Mouse (Mus musculus) liver, embryonic 14.5 days (tissue): ENCODE results near the gene Ktn1. TPM values are rescaled to one million over a fixed set of nuclear protein-coding genes. Genes with fewer than 3 reads are reported as not detected.

Experiments used
- ATAC-seq: fragments of 200-750 bp; cut with Nextera tagmentation; 2 replicates; pipeline ENCODE4 v1.8.0; 2017; ENCODE audit warnings: moderate number of reproducible peaks, mild to moderate bottlenecking, moderate library complexity; ENCODE audit not compliant: insufficient read depth
- DNase-seq, 3 experiments: peaks; one replicate each; pipeline ENCODE4 v3.0.0-alpha.2; 2012 to 2013; ENCODE audit warnings: low read depth in 3 of 3, low spot score in 3 of 3
- H3K27ac ChIP-seq: fragments of 300-500 bp; sonication (generic); 2 replicates; pipeline ENCODE4 v1.5.1; 2014; ENCODE audit warnings: moderate library complexity, mild to moderate bottlenecking, control low read depth, inconsistent platforms
- H3K27me3 ChIP-seq: fragments of 300-500 bp; sonication (generic); 2 replicates; pipeline ENCODE4 v1.6.1; 2014; ENCODE audit warnings: mild to moderate bottlenecking, low read length, moderate library complexity; ENCODE audit not compliant: control insufficient read depth, insufficient read depth
- H3K36me3 ChIP-seq: fragments of 300-500 bp; sonication (generic); replicated peaks from 2 replicates; pipeline ENCODE4 v1.6.1; 2014; ENCODE audit warnings: low read depth; ENCODE audit not compliant: control insufficient read depth, insufficient read depth
- H3K4me1 ChIP-seq, 2 experiments: fragments of 200-500 bp in 1 of 2; fragments of 300-500 bp in 1 of 2; sonication (generic) in 1 of 2; replicated peaks; 2 replicates each; pipeline ENCODE4 v1.6.1; 2012 to 2014; ENCODE audit warnings: antibody characterized with exemption in 1 of 2, inconsistent platforms in 1 of 2, low read length in 1 of 2; ENCODE audit not compliant: control insufficient read depth in 2 of 2, insufficient read depth in 2 of 2
- H3K4me2 ChIP-seq: fragments of 300-500 bp; sonication (generic); 2 replicates; pipeline ENCODE4 v1.6.1; 2014; ENCODE audit warnings: low read depth, mild to moderate bottlenecking, control low read depth, moderate library complexity
- H3K4me3 ChIP-seq, 2 experiments: fragments of 200-500 bp in 1 of 2; fragments of 300-500 bp in 1 of 2; sonication (generic) in 1 of 2; 2 replicates each; pipeline ENCODE4 v1.5.1; 2012 to 2014; ENCODE audit warnings: low read depth in 2 of 2, low read length in 2 of 2, mild to moderate bottlenecking in 2 of 2, control low read depth in 1 of 2, inconsistent platforms in 1 of 2, moderate library complexity in 1 of 2; ENCODE audit not compliant: insufficient read depth in 1 of 2
- H3K9ac ChIP-seq: fragments of 300-500 bp; sonication (generic); replicated peaks from 2 replicates; pipeline ENCODE4 v1.6.1; 2014; ENCODE audit warnings: mild to moderate bottlenecking, control low read depth, moderate library complexity
- H3K9me3 ChIP-seq: fragments of 300-500 bp; sonication (generic); 2 replicates; pipeline ENCODE4 v1.6.1; 2016; ENCODE audit warnings: low read length, mixed read lengths; ENCODE audit not compliant: control insufficient read depth
- CTCF ChIP-seq: IDR thresholded peaks from 2 replicates; pipeline ENCODE4 v1.5.1; 2016; ENCODE audit warnings: antibody characterized with exemption, low read depth, control low read depth
- EP300 ChIP-seq: IDR thresholded peaks from 2 replicates; pipeline ENCODE4 v1.6.1; 2016; ENCODE audit warnings: antibody characterized with exemption, low read depth
- WGBS: fragments of 180-500 bp; shearing (Covaris S2); extraction: QIAGEN DNeasy Blood & Tissue Kit; methylation state at CpG from one replicate; pipeline ENCODE4 v1.1.7; 2014; ENCODE audit not compliant: insufficient replicate concordance; 5-methylcytosine and 5-hydroxymethylcytosine counted together
- polyA plus RNA-seq, 2 experiments: library from polyadenylated mRNA; depleted of rRNA in 1 of 2; stranded (reverse) in 1 of 2; unstranded in 1 of 2; fragments of >200 nt; fragmentation: Nextera tagmentation in 1 of 2; extraction: Ambion mirVana in 1 of 2; gene quantifications; 2 replicates each; pipeline versions ENCODE4 v1.2.1 to v1.2.3; 2012 to 2014

Ktn1 gene
- polyA plus RNA-seq, 2 experiments: 7.7 to 11.5 TPM

GRCm38 (mm10) chr14:47684579-47684978, 36.3 kb downstream of the Ktn1 start:
- Histone ChIP-seq H3K27me3 (no peaks in the 10 kb centered on the region), H3K4me1 (no peaks in the 10 kb centered on the region), H3K4me2 (no peak overlapping the region), H3K36me3 (peaks cover 7% of the 10 kb centered on the region), H3K9me3 (no peaks in the 10 kb centered on the region), H3K27ac (no peak overlapping the region), H3K9ac (no peak overlapping the region), H3K4me3 (no peak overlapping the region)
- no peak for TF ChIP-seq EP300
- TF ChIP-seq CTCF: no peak
- DNase-seq (no peak), ATAC-seq (no peak)
- 85% methylated on average over 5 of the region's 5 CpGs for WGBS

GRCm38 (mm10) chr14:47699126-47699525, 50.9 kb downstream of the Ktn1 start:
- Histone ChIP-seq H3K27ac (no peak overlapping the region), H3K4me2 (no peak overlapping the region), H3K4me3 (no peak overlapping the region), H3K9me3 (no peaks in the 10 kb centered on the region), H3K27me3 (no peaks in the 10 kb centered on the region), H3K9ac (no peak overlapping the region), H3K4me1 (no peaks in the 10 kb centered on the region), H3K36me3 (peaks cover 4% of the 10 kb centered on the region)
- TF ChIP-seq CTCF (no peak), EP300 (no peak)
- DNase-seq (no peak), ATAC-seq (no peak)
- 69% methylated on average over 5 of the region's 5 CpGs for WGBS

- Histone ChIP-seq H3K27me3 (no peaks in the 10 kb centered on the region), H3K27ac (no peak overlapping the region), H3K9me3 (no peaks in the 10 kb centered on the region), H3K36me3 (peaks cover 11% of the 10 kb centered on the region), H3K4me2 (no peak overlapping the region), H3K4me1 (no peaks in the 10 kb centered on the region), H3K4me3 (no peak overlapping the region), H3K9ac (no peak overlapping the region)
- ATAC-seq (no peak), DNase-seq (no peak)
- TF ChIP-seq CTCF (no peak), EP300 (no peak)
- 77% methylated on average over 3 of the region's 3 CpGs for WGBS
Measured at GRCm38 (mm10) chr14:47709546-47709945, 61.3 kb downstream of the Ktn1 start.

- H3K36me3 ChIP-seq: no peaks in the 10 kb centered on the region
- no peaks in the 10 kb centered on the region for H3K9me3 ChIP-seq
- H3K27me3 ChIP-seq: no peaks in the 10 kb centered on the region
- TF ChIP-seq EP300: no peak
- TF ChIP-seq CTCF: no peak
- no peak overlapping the region for H3K27ac ChIP-seq
- DNase-seq (no peak), ATAC-seq (no peak)
- no peaks in the 10 kb centered on the region for H3K4me1 ChIP-seq
- 82% methylated on average over 3 of the region's 3 CpGs for WGBS
- H3K4me3 ChIP-seq: no peak overlapping the region
- H3K9ac ChIP-seq: no peak overlapping the region
- H3K4me2 ChIP-seq: no peak overlapping the region
Measured at GRCm38 (mm10) chr14:47715771-47716170, 67.5 kb downstream of the Ktn1 start.

- H3K4me3 ChIP-seq: no peak overlapping the region
- H3K9ac ChIP-seq: no peak overlapping the region
- no peak for ATAC-seq
- H3K27ac ChIP-seq: no peak overlapping the region
- DNase-seq: no peak
- TF ChIP-seq EP300: no peak
- TF ChIP-seq CTCF: no peak
- no peaks in the 10 kb centered on the region for H3K27me3 ChIP-seq
- 90% methylated on average over 14 of the region's 14 CpGs for WGBS
- no peaks in the 10 kb centered on the region for H3K9me3 ChIP-seq
- no peak overlapping the region for H3K4me2 ChIP-seq
- H3K36me3 ChIP-seq: no peaks in the 10 kb centered on the region
- H3K4me1 ChIP-seq: no peaks in the 10 kb centered on the region
Measured at GRCm38 (mm10) chr14:47717916-47718606, 69.8 kb downstream of the Ktn1 start.
